Mouse (Mus musculus) embryonic facial prominence, embryonic 14.5 days (tissue): ENCODE results near the gene Crocc2. TPM values are rescaled to one million over a fixed set of nuclear protein-coding genes. Genes with fewer than 3 reads are reported as not detected.

Experiments
- ATAC-seq: fragments of 200-750 bp; cut with Nextera tagmentation; 2 replicates; pipeline ENCODE4 v1.8.0; 2017; ENCODE audit warnings: low read depth, moderate number of reproducible peaks, moderate TSS enrichment
- DNase-seq: peaks from one replicate; pipeline ENCODE4 v3.0.0-alpha.2; 2015; ENCODE audit warnings: low spot score
- H3K27ac ChIP-seq: fragments of 300-500 bp; sonication (generic); replicated peaks from 2 replicates; pipeline ENCODE4 v1.5.1; 2014; ENCODE audit warnings: low read depth, mild to moderate bottlenecking, low read length, moderate library complexity
- H3K27me3 ChIP-seq: fragments of 300-500 bp; sonication (generic); replicated peaks from 2 replicates; pipeline ENCODE4 v1.6.1; 2014; ENCODE audit warnings: low read length; ENCODE audit not compliant: control insufficient read depth, insufficient read depth
- H3K36me3 ChIP-seq: fragments of 300-500 bp; sonication (generic); 2 replicates; pipeline ENCODE4 v1.6.1; 2014; ENCODE audit warnings: low read length, mixed read lengths; ENCODE audit not compliant: control insufficient read depth, insufficient read depth
- H3K4me1 ChIP-seq: fragments of 300-500 bp; sonication (generic); 2 replicates; pipeline ENCODE4 v1.6.1; 2014; ENCODE audit warnings: antibody characterized with exemption, low read length; ENCODE audit not compliant: control insufficient read depth, insufficient read depth
- H3K4me2 ChIP-seq: fragments of 300-500 bp; sonication (generic); 2 replicates; pipeline ENCODE4 v1.6.1; 2014; ENCODE audit warnings: low read depth, mild to moderate bottlenecking, low read length, moderate library complexity, mixed read lengths
- H3K4me3 ChIP-seq: fragments of 300-500 bp; sonication (generic); 2 replicates; pipeline ENCODE4 v1.5.1; 2014; ENCODE audit warnings: low read depth, mild to moderate bottlenecking, low read length
- H3K9ac ChIP-seq: fragments of 300-500 bp; sonication (generic); 2 replicates; pipeline ENCODE4 v1.6.1; 2014; ENCODE audit warnings: low read depth, mild to moderate bottlenecking, low read length, moderate library complexity, mixed read lengths
- H3K9me3 ChIP-seq: fragments of 300-500 bp; sonication (generic); 2 replicates; pipeline ENCODE4 v1.6.1; 2016; ENCODE audit warnings: low read length; ENCODE audit not compliant: control insufficient read depth
- WGBS: fragments of 180-500 bp; shearing (Covaris S2); extraction: QIAGEN DNeasy Blood & Tissue Kit; methylation state at CpG from one replicate; pipeline ENCODE4 v1.1.7; 2014; 5-methylcytosine and 5-hydroxymethylcytosine counted together
- polyA plus RNA-seq: library from polyadenylated mRNA; unstranded; fragments of >200 nt; fragmentation: Nextera tagmentation; extraction: Ambion mirVana; gene quantifications from 2 replicates; pipeline ENCODE4 v1.2.1, GENCODE M21; 2014

Gene Crocc2
- polyA plus RNA-seq, 1 experiment from 2014 or later: 3.0 TPM

GRCm38 (mm10) chr1:93216839-93217497 is 48.4 kb downstream of the Crocc2 start:
- DNase-seq (no peak), ATAC-seq (no peak)
- Histone ChIP-seq H3K36me3 (no peaks in the 10 kb centered on the region), H3K4me2 (no peak overlapping the region), H3K27me3 (no peaks in the 10 kb centered on the region), H3K27ac (no peak overlapping the region), H3K9me3 (no peaks in the 10 kb centered on the region), H3K4me1 (peaks cover 25% of the 10 kb centered on the region), H3K9ac (no peak overlapping the region), H3K4me3 (no peak overlapping the region)
- WGBS: 63% methylated on average over 9 of the region's 9 CpGs

DNA sequence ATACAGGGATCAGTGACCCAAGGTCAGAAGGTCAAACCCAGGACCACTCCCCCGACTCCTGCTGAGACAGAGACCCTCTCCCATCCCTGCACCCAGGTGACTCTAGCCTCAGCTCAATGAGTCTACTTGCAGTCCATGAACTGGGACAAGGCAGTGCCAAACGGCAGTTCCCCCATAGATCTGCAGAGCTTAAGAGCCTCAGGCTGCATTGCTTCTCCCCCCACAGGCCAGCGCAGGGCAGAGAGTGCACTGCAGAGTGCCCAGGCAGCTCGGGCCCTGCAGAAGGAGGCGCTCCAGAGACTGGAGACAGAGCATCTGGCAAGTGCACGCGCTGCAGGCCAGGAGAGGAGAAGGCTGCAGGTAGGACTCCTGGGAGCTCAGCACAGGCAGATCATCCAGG is 49.0 kb downstream of the Crocc2 start:
- 52% methylated on average over 7 of the region's 7 CpGs for WGBS
- H3K4me1 ChIP-seq: peaks cover 21% of the 10 kb centered on the region
- H3K27ac ChIP-seq: no peak overlapping the region
- H3K27me3 ChIP-seq: no peaks in the 10 kb centered on the region
- H3K9ac ChIP-seq: no peak overlapping the region
- no peaks in the 10 kb centered on the region for H3K36me3 ChIP-seq
- no peak overlapping the region for H3K4me2 ChIP-seq
- H3K9me3 ChIP-seq: no peaks in the 10 kb centered on the region
- DNase-seq: no peak
- ATAC-seq: no peak
- H3K4me3 ChIP-seq: no peak overlapping the region

GRCm38 (mm10) chr1:93220776-93221175 is 52.3 kb downstream of the Crocc2 start:
- Histone ChIP-seq H3K4me2 (no peak overlapping the region), H3K27ac (peak overlapping the region; percentile 11; the same call in 1 of the 2 replicates), H3K4me1 (peaks cover 19% of the 10 kb centered on the region), H3K9me3 (no peaks in the 10 kb centered on the region), H3K4me3 (no peak overlapping the region), H3K9ac (no peak overlapping the region), H3K36me3 (no peaks in the 10 kb centered on the region), H3K27me3 (no peaks in the 10 kb centered on the region)
- DNase-seq (peak; percentile 44), ATAC-seq (no peak; the same call in 1 of the 2 replicates)
- 36% methylated on average over 7 of the region's 7 CpGs for WGBS

GRCm38 (mm10) chr1:93223972-93224371 is 55.4 kb downstream of the Crocc2 start:
- DNase-seq (no peak), ATAC-seq (0 out of 2 replicates have a peak, but pooled peaks have one; percentile 19)
- no peak overlapping the region for H3K4me2 ChIP-seq
- WGBS: 16% methylated on average over 18 of the region's 18 CpGs
- no peak overlapping the region for H3K4me3 ChIP-seq
- H3K27ac ChIP-seq: no peak overlapping the region
- H3K4me1 ChIP-seq: peaks cover 20% of the 10 kb centered on the region
- H3K9ac ChIP-seq: no peak overlapping the region; the same call in 1 of the 2 replicates
- no peaks in the 10 kb centered on the region for H3K9me3 ChIP-seq
- no peaks in the 10 kb centered on the region for H3K27me3 ChIP-seq
- H3K36me3 ChIP-seq: no peaks in the 10 kb centered on the region

- Histone ChIP-seq H3K27ac (no peak overlapping the region), H3K4me2 (no peak overlapping the region), H3K4me3 (no peak overlapping the region), H3K36me3 (no peaks in the 10 kb centered on the region), H3K9ac (no peak overlapping the region), H3K4me1 (peaks cover 17% of the 10 kb centered on the region), H3K27me3 (no peaks in the 10 kb centered on the region), H3K9me3 (no peaks in the 10 kb centered on the region)
- WGBS: 19% methylated on average over 4 of the region's 4 CpGs
- DNase-seq: no peak
- ATAC-seq: no peak
Observed at GRCm38 (mm10) chr1:93225226-93225625, 56.7 kb downstream of the Crocc2 start.

GRCm38 (mm10) chr1:93225731-93226520 is 57.4 kb downstream of the Crocc2 start:
- DNase-seq: no peak
- H3K27me3 ChIP-seq: no peaks in the 10 kb centered on the region
- H3K27ac ChIP-seq: peak overlapping the region; percentile 57
- no peaks in the 10 kb centered on the region for H3K9me3 ChIP-seq
- H3K9ac ChIP-seq: peak overlapping the region; percentile 20; the same call in 1 of the 2 replicates
- WGBS: 70% methylated on average over 5 of the region's 5 CpGs
- no peak for ATAC-seq
- H3K4me1 ChIP-seq: peaks cover 11% of the 10 kb centered on the region
- H3K4me2 ChIP-seq: no peak overlapping the region
- no peaks in the 10 kb centered on the region for H3K36me3 ChIP-seq
- H3K4me3 ChIP-seq: no peak overlapping the region

- Histone ChIP-seq H3K4me3 (no peak overlapping the region), H3K36me3 (no peaks in the 10 kb centered on the region), H3K4me1 (peaks cover 19% of the 10 kb centered on the region), H3K4me2 (no peak overlapping the region), H3K27ac (no peak overlapping the region), H3K9ac (no peak overlapping the region), H3K27me3 (no peaks in the 10 kb centered on the region), H3K9me3 (no peaks in the 10 kb centered on the region)
- 53% methylated on average over 7 of the region's 7 CpGs for WGBS
- peak; percentile 66 for ATAC-seq
- DNase-seq: peak; percentile 54
Observed at GRCm38 (mm10) chr1:93227303-93227975, 58.9 kb downstream of the Crocc2 start.

GRCm38 (mm10) chr1:93227976-93228365 is 59.4 kb downstream of the Crocc2 start:
- DNase-seq (no peak), ATAC-seq (no peak)
- H3K27ac ChIP-seq: no peak overlapping the region
- H3K9me3 ChIP-seq: no peaks in the 10 kb centered on the region
- no peak overlapping the region for H3K9ac ChIP-seq
- H3K27me3 ChIP-seq: no peaks in the 10 kb centered on the region
- H3K36me3 ChIP-seq: no peaks in the 10 kb centered on the region
- no peak overlapping the region for H3K4me3 ChIP-seq
- H3K4me2 ChIP-seq: no peak overlapping the region
- H3K4me1 ChIP-seq: peaks cover 24% of the 10 kb centered on the region
- 87% methylated on average over 7 of the region's 7 CpGs for WGBS
